12 mouse cellular contexts compared by ENCODE assay signal in genomic region chr13:93996535-93997382, GRCm38 (mm10).
A peak's percentile ranks its signal among the peaks of the same experiment; 100 is the strongest.
DNase-seq lines count a peak whose midpoint lies in the region; ATAC-seq and TF ChIP-seq lines count a peak whose summit lies in the region.
"Had no signal": no experiment of that assay in that cellular context is flagged by ENCODE, and none has a peak within 500 bp of the region (broad histone marks: within the 10 kb centered on the region; RNA-seq: fewer than 3 reads in every experiment).

No protein-coding gene starts in this region.

- ATAC-seq in limb, embryonic 14.5 days (ENCODE audit: low FRiP score, low read depth), result no peak; the same call in 1 of the 2 replicates

- H3K36me3 ChIP-seq in limb, embryonic 14.5 days (ENCODE audit: control insufficient read depth, insufficient read depth, low read length), result no peaks in the 10 kb centered on the region
- H3K36me3 ChIP-seq in limb, embryonic 10.5 days, result no peaks in the 10 kb centered on the region
- H3K36me3 ChIP-seq: embryonic facial prominence, embryonic 15.5 days; hindbrain, embryonic 13.5 days had no signal

- no peaks in the 10 kb centered on the region for H3K9me3 ChIP-seq in limb, embryonic 14.5 days (ENCODE audit: control insufficient read depth, low read length)
- no peaks in the 10 kb centered on the region for H3K9me3 ChIP-seq in limb, embryonic 10.5 days (replicated peaks)
- H3K9me3 ChIP-seq: embryonic facial prominence, embryonic 15.5 days; hindbrain, embryonic 13.5 days had no signal

- no peaks in the 10 kb centered on the region for H3K27me3 ChIP-seq in limb, embryonic 14.5 days (ENCODE audit: control insufficient read depth, insufficient read depth, low read length)
- H3K27me3 ChIP-seq in limb, embryonic 10.5 days (ENCODE audit: low read depth, poor library complexity, severe bottlenecking), result no peaks in the 10 kb centered on the region
- H3K27me3 ChIP-seq: embryonic facial prominence, embryonic 15.5 days; hindbrain, embryonic 13.5 days had no signal

- H3K9ac ChIP-seq in limb, embryonic 14.5 days (ENCODE audit: low read depth, low read length, severe bottlenecking), result no peak overlapping the region
- H3K9ac ChIP-seq: embryonic facial prominence, embryonic 15.5 days; hindbrain, embryonic 13.5 days had no signal

- no peak overlapping the region for H3K4me3 ChIP-seq in limb, embryonic 14.5 days (replicated peaks; ENCODE audit: low read length)
- no peak overlapping the region for H3K4me3 ChIP-seq in limb, embryonic 10.5 days
- H3K4me3 ChIP-seq: embryonic facial prominence, embryonic 15.5 days; hindbrain, embryonic 13.5 days; left cerebral cortex, adult 2 months had no signal

- peak; percentile 25 for DNase-seq in limb, embryonic 14.5 days (ENCODE audit: low spot score)
- no peak for DNase-seq in limb, embryonic 10.5 days (ENCODE audit: low spot score)
- DNase-seq in adipocyte (ENCODE audit: low spot score), result peak; percentile 66
- DNase-seq in fibroblast of lung, adult 2 months (ENCODE audit: low read depth), result peak; percentile 97
- DNase-seq in lung, postnatal 36 days, result peak; percentile 66
- DNase-seq in layer of hippocampus, postnatal 25 days (ENCODE audit: extremely low spot score in 1 of 2, low spot score in 1 of 2), result no peak
- DNase-seq in kidney, postnatal 25 days, result no peak
- DNase-seq: cerebellum, adult 11 months; kidney, postnatal 14 days had no signal

- TF ChIP-seq POLR2A in limb, embryonic 14.5 days (IDR thresholded peaks at IDR 0.05; ENCODE audit: borderline replicate concordance, extremely low read depth, insufficient read depth, insufficient read length), result no peak

- H3K27ac ChIP-seq in limb, embryonic 14.5 days (replicated peaks; ENCODE audit: low read depth, low read length), result no peak overlapping the region
- no peak overlapping the region for H3K27ac ChIP-seq in limb, embryonic 10.5 days
- H3K27ac ChIP-seq: embryonic facial prominence, embryonic 15.5 days; hindbrain, embryonic 13.5 days; left cerebral cortex, adult 2 months had no signal

- H3K4me1 ChIP-seq in limb, embryonic 14.5 days (ENCODE audit: control insufficient read depth, insufficient read depth, low read length), result no peaks in the 10 kb centered on the region
- no peaks in the 10 kb centered on the region for H3K4me1 ChIP-seq in limb, embryonic 10.5 days
- H3K4me1 ChIP-seq: embryonic facial prominence, embryonic 15.5 days; hindbrain, embryonic 13.5 days had no signal

- 77% methylated on average over 10 of the region's 10 CpGs for WGBS in limb, embryonic 14.5 days
- 78% methylated on average over 10 of the region's 10 CpGs for WGBS in limb, embryonic 10.5 days

- H3K4me2 ChIP-seq in limb, embryonic 14.5 days (replicated peaks; ENCODE audit: low read depth, low read length, severe bottlenecking), result no peak overlapping the region
- H3K4me2 ChIP-seq: embryonic facial prominence, embryonic 15.5 days; hindbrain, embryonic 13.5 days had no signal

Comparison
In these comparisons a context has a peak if more than half of its experiments do, and no peak if none do; other contexts are left out.
1. DNase-seq: peak in limb, embryonic 14.5 days (single experiment), adipocyte (single experiment), fibroblast of lung, adult 2 months (single experiment) and lung, postnatal 36 days (single experiment); none in limb, embryonic 10.5 days (single experiment), layer of hippocampus, postnatal 25 days (0 of 2) and kidney, postnatal 25 days (0 of 2).